Mouse (Mus musculus) midbrain, embryonic 11.5 days (tissue): Measurements from ENCODE around the gene Cfap298. TPM values are rescaled to one million over a fixed set of nuclear protein-coding genes. Genes with fewer than 3 reads are reported as not detected.

Experiments used
- ATAC-seq: fragments of 200-750 bp; cut with Nextera tagmentation; 2 replicates; pipeline ENCODE4 v1.8.0; 2017; ENCODE audit warnings: moderate TSS enrichment, moderate library complexity; ENCODE audit not compliant: low FRiP score
- DNase-seq: peaks from one replicate; pipeline ENCODE4 v3.0.0; 2015; ENCODE audit warnings: low spot score; ENCODE audit errors: missing footprints
- H3K27ac ChIP-seq: fragments of 300-500 bp; sonication (generic); 2 replicates; pipeline ENCODE4 v1.5.1; 2014; ENCODE audit warnings: low read depth, low read length
- H3K27me3 ChIP-seq: fragments of 300-500 bp; sonication (generic); 2 replicates; pipeline ENCODE4 v1.6.1; 2014; ENCODE audit warnings: mild to moderate bottlenecking, low read length, moderate library complexity, mixed read lengths; ENCODE audit not compliant: control insufficient read depth, insufficient read depth
- H3K36me3 ChIP-seq: fragments of 300-500 bp; sonication (generic); 2 replicates; pipeline ENCODE4 v1.6.1; 2014; ENCODE audit warnings: mild to moderate bottlenecking, low read length, moderate library complexity, mixed read lengths; ENCODE audit not compliant: control insufficient read depth, insufficient read depth
- H3K4me1 ChIP-seq: fragments of 300-500 bp; sonication (generic); 2 replicates; pipeline ENCODE4 v1.6.1; 2014; ENCODE audit warnings: low read length; ENCODE audit not compliant: control insufficient read depth, insufficient read depth
- H3K4me2 ChIP-seq: fragments of 300-500 bp; sonication (generic); 2 replicates; pipeline ENCODE4 v1.6.1; 2014; ENCODE audit warnings: mild to moderate bottlenecking, moderate library complexity
- H3K4me3 ChIP-seq: fragments of 300-500 bp; sonication (generic); 2 replicates; pipeline ENCODE4 v1.5.1; 2014; ENCODE audit warnings: low read depth, low read length
- H3K9ac ChIP-seq: fragments of 300-500 bp; sonication (generic); 2 replicates; pipeline ENCODE4 v1.6.1; 2014; ENCODE audit warnings: low read length
- H3K9me3 ChIP-seq: fragments of 300-500 bp; sonication (generic); 2 replicates; pipeline ENCODE4 v1.6.1; 2016; ENCODE audit warnings: low read length; ENCODE audit not compliant: control insufficient read depth
- WGBS: fragments of 180-500 bp; shearing (Covaris S2); extraction: QIAGEN DNeasy Blood & Tissue Kit; methylation state at CpG from one replicate; pipeline ENCODE4 v1.1.7; 2014; 5-methylcytosine and 5-hydroxymethylcytosine counted together
- polyA plus RNA-seq: library from polyadenylated mRNA; unstranded; fragments of >200 nt; fragmentation: Nextera tagmentation; extraction: Ambion mirVana; gene quantifications from 2 replicates; pipeline ENCODE4 v1.2.1, GENCODE M21; 2014

Gene Cfap298
- polyA plus RNA-seq, 1 experiment from 2014 or later, result 50.5 TPM

DNA sequence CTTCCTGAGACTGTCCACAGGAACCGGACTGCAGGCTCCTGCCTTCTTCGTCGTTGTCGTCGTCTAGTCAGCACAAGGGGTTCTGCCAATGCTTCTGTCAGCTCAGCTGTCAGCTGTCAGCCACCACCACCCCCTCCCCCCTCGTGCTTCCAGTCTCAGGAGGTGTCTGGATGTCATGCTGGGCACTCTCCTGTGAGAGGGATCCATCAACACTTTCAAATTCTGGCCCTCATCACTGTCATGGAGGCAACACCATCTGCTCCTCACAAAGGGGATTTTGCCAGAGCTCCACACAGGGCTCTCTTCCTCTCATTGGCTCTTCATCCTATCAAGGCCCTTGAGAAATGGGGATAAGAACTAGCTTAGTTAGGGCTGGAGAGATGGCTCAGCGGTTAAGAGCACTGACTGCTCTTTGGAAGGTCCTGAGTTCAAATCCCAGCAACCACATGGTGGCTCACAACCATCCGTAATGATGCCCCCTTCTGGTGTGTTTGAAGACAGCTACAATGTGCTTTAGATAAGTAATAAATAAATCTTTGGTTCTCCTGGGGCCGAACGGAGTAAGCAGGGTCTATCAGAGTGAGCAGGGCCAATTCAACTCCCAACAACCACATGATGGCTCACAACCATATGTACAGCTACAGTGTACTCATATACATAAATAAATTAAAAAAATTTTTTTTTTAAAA is 13.3 kb downstream of the Cfap298 start:
- H3K4me2 ChIP-seq, result no peak overlapping the region
- H3K9me3 ChIP-seq, result no peaks in the 10 kb centered on the region
- no peak overlapping the region for H3K27ac ChIP-seq
- no peaks in the 10 kb centered on the region for H3K36me3 ChIP-seq
- no peaks in the 10 kb centered on the region for H3K27me3 ChIP-seq
- DNase-seq, result peak; percentile 60
- no peaks in the 10 kb centered on the region for H3K4me1 ChIP-seq
- WGBS, result 67% methylated on average over 10 of the region's 10 CpGs
- H3K9ac ChIP-seq, result no peak overlapping the region
- peak; percentile 62; the same call in 1 of the 2 replicates for ATAC-seq
- H3K4me3 ChIP-seq, result no peak overlapping the region

DNA sequence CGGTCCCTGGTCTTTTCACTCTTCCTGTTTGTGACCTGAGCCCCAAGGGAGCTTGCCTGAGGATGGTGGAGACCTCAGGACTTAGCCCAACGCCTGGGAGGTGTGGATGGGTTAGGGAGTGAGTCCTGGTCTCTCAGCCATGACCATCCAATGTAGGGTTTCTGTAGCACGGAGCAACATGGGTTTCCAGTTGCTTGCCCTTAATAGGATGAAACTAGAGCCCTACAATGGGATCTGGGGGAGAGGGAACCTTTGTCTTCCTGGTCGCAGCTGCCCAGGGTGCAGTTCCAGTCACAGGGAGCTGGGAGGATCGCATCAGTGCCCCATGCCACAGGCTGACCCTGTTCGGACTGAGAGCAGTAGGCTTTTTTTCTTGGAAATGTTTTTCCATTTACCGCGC is 17.8 kb downstream of the Cfap298 start:
- H3K9me3 ChIP-seq, result no peaks in the 10 kb centered on the region
- ATAC-seq (no peak), DNase-seq (no peak)
- H3K36me3 ChIP-seq, result no peaks in the 10 kb centered on the region
- 70% methylated on average over 8 of the region's 8 CpGs for WGBS
- H3K9ac ChIP-seq, result no peak overlapping the region
- no peaks in the 10 kb centered on the region for H3K4me1 ChIP-seq
- H3K4me2 ChIP-seq, result no peak overlapping the region
- H3K27me3 ChIP-seq, result no peaks in the 10 kb centered on the region
- H3K4me3 ChIP-seq, result no peak overlapping the region
- no peak overlapping the region for H3K27ac ChIP-seq

DNA sequence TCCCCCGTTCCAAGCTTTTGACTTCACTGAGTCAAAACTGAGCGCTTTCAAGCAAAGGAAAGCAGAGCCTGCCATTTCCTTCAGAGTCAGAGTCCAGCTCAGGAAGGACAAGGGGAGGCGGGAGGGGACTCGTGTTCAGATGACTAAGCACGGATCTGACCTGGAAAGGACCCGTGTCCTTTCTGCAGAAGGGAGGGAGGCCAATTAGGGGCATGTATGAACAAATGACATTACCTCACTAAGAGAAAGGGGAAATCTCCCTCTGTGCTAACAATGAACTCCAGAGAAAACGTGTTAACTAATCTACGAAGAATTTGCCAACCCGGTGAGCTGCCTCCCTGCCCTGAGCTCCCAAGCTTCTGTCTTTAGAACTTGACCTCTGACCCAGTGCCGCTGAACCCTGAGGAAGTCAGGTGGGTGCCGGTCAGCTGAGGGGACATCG is 18.9 kb downstream of the Cfap298 start:
- no peak for ATAC-seq
- Histone ChIP-seq H3K27ac (no peak overlapping the region), H3K36me3 (no peaks in the 10 kb centered on the region), H3K4me3 (no peak overlapping the region), H3K27me3 (no peaks in the 10 kb centered on the region), H3K9ac (no peak overlapping the region), H3K9me3 (no peaks in the 10 kb centered on the region), H3K4me2 (no peak overlapping the region), H3K4me1 (no peaks in the 10 kb centered on the region)
- DNase-seq, result peak; percentile 76
- WGBS, result 39% methylated on average over 12 of the region's 12 CpGs

DNA sequence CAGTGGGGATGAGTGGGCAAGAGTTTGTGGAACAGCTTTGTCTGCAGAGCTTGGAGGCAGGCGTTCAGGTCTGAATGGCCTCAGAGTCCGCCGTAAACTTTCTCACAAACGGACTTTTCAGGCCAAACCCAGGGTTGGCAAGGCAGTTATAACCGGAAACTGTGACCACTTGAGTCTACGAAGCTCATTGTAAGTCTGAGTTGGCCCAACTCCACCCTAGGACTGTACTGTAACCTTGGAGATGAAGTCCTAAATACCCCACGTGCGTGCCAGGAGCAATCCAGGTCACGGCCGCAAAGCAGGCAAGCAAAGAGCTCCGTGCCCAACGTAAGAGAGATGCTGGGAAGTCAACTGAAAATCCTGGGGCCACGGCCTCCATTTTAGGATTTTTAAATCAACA is 23.1 kb downstream of the Cfap298 start:
- Histone ChIP-seq H3K9ac (no peak overlapping the region), H3K4me2 (no peak overlapping the region), H3K27ac (no peak overlapping the region), H3K4me1 (no peaks in the 10 kb centered on the region), H3K36me3 (no peaks in the 10 kb centered on the region), H3K4me3 (no peak overlapping the region), H3K27me3 (no peaks in the 10 kb centered on the region), H3K9me3 (no peaks in the 10 kb centered on the region)
- DNase-seq, result no peak
- no peak for ATAC-seq
- WGBS, result 91% methylated on average over 13 of the region's 13 CpGs

DNA sequence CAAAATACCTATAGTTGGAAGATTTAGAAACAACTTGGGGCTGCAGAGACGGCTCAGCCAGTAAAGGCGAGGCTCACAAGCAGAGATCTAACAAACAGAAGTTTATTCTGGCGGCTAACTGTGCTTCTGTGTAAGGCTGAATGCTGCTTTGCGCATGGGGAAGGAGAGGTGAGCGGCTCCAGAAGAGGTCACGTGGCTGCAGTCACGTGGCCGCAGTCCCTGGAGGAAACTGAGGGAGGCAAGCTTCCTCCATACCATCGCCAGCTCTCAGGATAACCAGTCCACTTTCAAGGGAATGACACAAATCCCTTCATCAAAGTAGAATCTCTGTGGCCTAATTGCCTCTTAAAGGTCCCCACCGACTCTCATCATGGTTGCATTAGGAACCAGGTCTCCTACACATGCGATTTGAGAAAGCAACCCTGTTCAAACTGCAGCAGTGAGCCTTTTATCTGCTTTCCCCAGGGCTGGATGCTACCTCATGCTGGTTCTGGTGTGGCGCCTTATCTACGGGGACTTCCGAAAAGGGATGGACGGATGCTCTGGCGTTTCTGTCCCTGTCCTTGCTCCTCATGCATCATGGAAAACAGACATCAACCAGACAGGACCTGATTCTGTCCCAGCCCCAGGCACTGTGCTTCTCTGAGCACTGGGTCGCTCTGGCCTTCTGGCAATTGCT is 23.9 kb downstream of the Cfap298 start:
- Histone ChIP-seq H3K9ac (no peak overlapping the region), H3K4me1 (no peaks in the 10 kb centered on the region), H3K36me3 (no peaks in the 10 kb centered on the region), H3K27me3 (no peaks in the 10 kb centered on the region), H3K27ac (no peak overlapping the region), H3K9me3 (no peaks in the 10 kb centered on the region), H3K4me2 (no peak overlapping the region), H3K4me3 (no peak overlapping the region)
- no peak for ATAC-seq
- no peak for DNase-seq
- 82% methylated on average over 17 of the region's 17 CpGs for WGBS

DNA sequence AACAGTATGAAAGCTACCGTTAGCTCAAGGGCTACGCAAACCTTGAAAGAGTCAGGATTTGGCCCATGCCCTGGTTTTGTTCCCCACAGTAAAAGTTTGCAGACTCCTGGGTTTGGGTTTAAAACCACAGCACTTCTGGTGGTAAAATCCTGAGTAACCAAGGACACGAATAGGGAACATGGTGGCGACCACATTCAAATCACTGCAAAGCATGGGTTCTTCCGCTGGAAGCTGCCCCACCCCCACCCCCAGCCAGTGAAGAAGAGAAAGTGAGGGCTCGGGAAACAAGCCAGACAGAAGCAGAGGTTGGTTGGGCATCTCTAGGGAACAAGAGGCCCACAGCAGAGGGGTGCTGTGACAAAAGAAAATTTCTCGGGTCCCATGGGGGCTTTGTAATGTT is 27.7 kb downstream of the Cfap298 start:
- Histone ChIP-seq H3K4me3 (no peak overlapping the region), H3K4me1 (no peaks in the 10 kb centered on the region), H3K4me2 (no peak overlapping the region), H3K36me3 (no peaks in the 10 kb centered on the region), H3K9me3 (no peaks in the 10 kb centered on the region), H3K27me3 (no peaks in the 10 kb centered on the region), H3K27ac (no peak overlapping the region), H3K9ac (no peak overlapping the region)
- WGBS, result 71% methylated on average over 7 of the region's 7 CpGs
- DNase-seq (no peak), ATAC-seq (no peak)

DNA sequence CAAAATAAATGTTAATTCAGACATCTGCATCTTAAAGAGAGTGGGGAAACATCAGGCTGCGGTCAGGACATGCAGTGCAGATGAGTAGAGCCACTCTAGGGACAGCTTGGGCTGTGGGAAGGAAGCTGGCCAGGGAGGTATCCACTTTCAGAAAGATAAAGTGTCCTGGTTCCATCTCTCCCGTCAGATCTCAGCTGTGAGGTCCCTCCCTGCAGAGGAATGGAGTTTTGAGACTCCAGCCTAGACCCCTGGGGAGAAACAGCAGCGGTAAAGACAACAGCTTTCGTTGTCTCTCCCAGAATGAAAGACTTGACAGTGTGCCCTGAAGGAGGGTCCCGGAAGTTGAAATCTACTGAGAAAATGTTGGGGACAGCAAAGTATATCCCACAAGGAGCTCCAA is 31.6 kb downstream of the Cfap298 start:
- 35% methylated on average over 5 of the region's 5 CpGs for WGBS
- ATAC-seq, result no peak

DNA sequence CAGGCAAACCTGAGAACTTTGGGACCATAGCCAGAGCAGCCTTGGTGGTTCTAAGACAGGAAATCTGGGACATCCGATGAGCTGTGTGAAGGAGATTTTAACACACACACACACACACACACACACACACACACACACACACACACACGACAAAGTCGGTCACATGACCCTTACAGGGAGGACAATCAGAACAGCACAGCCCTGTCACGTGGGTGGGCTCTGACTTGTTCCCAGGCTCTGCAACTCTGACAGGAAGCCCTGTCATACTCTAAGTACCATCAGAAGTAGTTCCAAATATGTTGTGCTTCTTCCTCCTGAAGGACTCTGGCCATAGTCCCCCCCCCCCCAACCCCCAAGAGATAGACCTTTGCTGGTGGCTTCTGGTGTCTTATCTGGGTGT is 33.5 kb downstream of the Cfap298 start:
- Histone ChIP-seq H3K4me3 (no peak overlapping the region), H3K36me3 (no peaks in the 10 kb centered on the region), H3K27me3 (no peaks in the 10 kb centered on the region), H3K27ac (no peak overlapping the region), H3K9ac (no peak overlapping the region), H3K4me2 (no peak overlapping the region), H3K4me1 (0 out of 2 replicates have a peak, but pooled peaks cover 3% of the 10 kb centered on the region), H3K9me3 (no peaks in the 10 kb centered on the region)
- no peak for ATAC-seq
- no peak for DNase-seq
- WGBS, result 88% methylated on average over 4 of the region's 4 CpGs

More for the DNA sequence above, 31.6 kb downstream of the Cfap298 start:
- H3K4me2 ChIP-seq, result no peak overlapping the region
- no peaks in the 10 kb centered on the region for H3K9me3 ChIP-seq
- H3K4me1 ChIP-seq, result 0 out of 2 replicates have a peak, but pooled peaks cover 3% of the 10 kb centered on the region
- no peaks in the 10 kb centered on the region for H3K27me3 ChIP-seq
- DNase-seq, result no peak
- no peak overlapping the region for H3K4me3 ChIP-seq
- H3K27ac ChIP-seq, result no peak overlapping the region
- no peaks in the 10 kb centered on the region for H3K36me3 ChIP-seq
- no peak overlapping the region for H3K9ac ChIP-seq

DNA sequence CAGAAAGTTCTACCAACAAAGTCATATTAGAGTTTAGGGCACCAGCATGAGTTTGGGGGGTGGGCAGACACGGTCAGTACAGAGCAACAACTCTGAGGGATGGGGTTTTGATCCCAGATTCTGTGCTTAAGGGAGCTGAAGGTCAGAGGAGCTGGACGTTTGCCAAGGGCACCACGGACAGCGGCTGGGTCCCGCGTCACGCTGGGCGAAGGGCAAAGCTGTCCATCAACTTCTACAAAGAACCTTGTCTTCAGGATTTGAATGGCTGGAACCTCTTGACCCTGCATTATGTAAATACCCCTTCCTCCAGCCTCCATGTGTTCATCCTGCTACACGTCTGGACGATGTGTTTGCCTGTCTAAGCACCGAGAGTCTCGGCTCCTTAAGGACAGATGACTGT is 35.4 kb downstream of the Cfap298 start:
- H3K4me2 ChIP-seq, result no peak overlapping the region
- ATAC-seq (no peak), DNase-seq (no peak)
- H3K27ac ChIP-seq, result no peak overlapping the region
- H3K4me1 ChIP-seq, result 0 out of 2 replicates have a peak, but pooled peaks cover 3% of the 10 kb centered on the region
- H3K36me3 ChIP-seq, result no peaks in the 10 kb centered on the region
- no peak overlapping the region for H3K4me3 ChIP-seq
- H3K9ac ChIP-seq, result no peak overlapping the region
- no peaks in the 10 kb centered on the region for H3K9me3 ChIP-seq
- 46% methylated on average over 12 of the region's 12 CpGs for WGBS
- no peaks in the 10 kb centered on the region for H3K27me3 ChIP-seq
